Mouse (Mus musculus) left cerebral cortex, adult 18-20 months (tissue): Measurements from ENCODE around the gene Eps8. TPM values are rescaled to one million over a fixed set of nuclear protein-coding genes. Genes with fewer than 3 reads are reported as not detected.

Experiments used
- DNase-seq, 2 experiments: peaks; one replicate each; pipeline ENCODE4 v3.0.0; 2021 to 2022; ENCODE audit warnings: low spot score in 2 of 2, mixed read lengths in 1 of 2
- total RNA-seq, 2 experiments: library from RNA; stranded (reverse); gene quantifications; 2 replicates each; pipeline ENCODE4 v1.2.3; 2021

Gene Eps8
- total RNA-seq, 2 experiments from 2014 or later = 25.8 to 31.3 TPM

DNA sequence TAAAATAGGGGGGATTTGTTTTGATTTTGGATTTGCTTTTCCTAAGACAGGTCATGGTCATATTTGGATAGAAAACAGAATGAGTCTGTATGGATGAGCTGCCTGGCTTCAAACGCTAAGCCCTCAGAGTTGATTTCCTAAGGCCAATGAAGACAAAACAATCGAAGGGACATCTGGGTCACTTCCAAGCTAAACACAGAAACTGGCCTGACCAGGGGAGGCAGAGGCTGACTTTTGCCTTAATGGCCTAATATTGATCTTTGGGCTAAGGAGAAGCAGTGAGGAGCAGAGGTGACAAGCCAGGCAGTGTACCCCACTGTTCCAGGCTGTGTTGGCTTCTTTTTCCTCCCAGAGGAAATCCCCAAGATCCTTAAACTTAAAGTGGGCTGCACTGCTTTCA is 33.7 kb downstream of the Eps8 start:
- no peak for DNase-seq

DNA sequence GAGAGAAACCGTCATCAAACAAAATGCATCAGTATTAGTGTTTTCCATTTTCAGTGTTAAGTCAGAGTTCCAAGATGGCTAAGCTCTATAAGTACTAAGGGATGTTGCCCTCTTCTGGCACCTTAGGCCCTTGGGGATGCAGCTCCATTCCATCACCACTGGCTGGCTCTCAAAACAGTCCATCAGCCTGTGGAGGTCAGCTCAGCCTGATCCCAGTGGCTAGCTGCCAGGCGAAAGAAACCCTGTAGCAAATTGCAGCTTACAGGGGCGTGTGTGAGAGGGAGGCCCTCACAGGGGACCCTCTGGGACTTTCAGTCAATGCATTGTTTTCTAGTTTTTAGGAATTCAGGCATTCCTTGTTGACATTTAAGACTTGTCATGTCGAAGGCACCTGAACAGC is 40.8 kb downstream of the Eps8 start:
- no peak for DNase-seq

DNA sequence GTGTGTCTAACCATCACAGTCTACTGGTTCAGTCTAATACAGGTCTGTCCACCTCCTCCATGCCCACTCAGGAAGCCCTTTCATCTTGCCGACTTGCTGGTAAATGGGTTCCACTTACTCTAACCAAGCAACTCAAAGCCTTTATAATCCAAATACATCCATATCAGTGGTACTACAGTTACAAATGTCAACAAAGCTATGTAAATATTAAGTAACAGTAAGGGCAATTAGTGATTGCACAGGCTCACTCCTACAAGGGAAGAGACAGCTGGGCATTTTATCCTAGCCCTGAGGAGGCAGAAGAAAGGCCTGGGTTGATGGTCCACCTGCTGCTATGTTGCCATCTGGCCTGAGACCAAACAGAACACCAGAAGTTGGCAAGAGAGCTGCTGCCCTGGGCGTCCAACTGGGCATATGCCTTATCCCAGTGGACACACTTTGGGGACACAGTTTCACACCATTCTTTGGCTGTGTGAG is 42.6 kb downstream of the Eps8 start:
- DNase-seq = no peak

DNA sequence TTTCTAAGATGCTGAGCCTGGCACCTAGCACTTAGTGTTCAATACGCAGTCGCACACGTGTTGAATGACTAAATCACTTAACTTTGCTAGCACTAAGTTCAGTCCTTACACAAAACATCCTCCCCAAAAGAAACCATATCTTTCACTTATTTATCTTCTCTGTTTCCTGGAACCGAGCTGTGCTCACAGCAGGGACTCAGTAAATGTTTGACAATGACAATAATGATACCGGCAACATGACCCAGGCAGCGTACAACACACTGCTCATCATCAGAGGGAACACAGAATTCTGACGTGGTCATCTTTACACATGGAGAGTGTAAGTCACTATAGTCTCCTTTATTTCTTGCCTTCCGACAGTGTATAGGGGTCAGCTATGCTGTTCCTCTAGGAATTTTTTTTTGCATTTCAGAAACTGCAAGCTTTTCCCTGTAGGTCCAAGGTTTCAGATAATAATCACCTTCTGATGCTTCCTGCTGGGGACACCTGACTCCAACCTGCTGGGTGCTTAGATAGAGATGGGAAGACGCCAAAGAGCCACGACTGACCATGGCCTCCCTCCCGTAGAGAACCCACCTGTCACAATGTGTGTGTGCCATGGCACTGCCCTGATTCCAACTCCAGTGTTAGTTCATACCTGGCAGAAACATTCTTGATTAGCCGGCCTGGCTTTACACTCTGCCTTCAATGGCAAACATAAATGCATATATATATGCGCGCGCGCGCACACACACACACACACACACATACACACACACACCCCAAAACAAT is 46.3 kb downstream of the Eps8 start:
- no peak for DNase-seq

DNA sequence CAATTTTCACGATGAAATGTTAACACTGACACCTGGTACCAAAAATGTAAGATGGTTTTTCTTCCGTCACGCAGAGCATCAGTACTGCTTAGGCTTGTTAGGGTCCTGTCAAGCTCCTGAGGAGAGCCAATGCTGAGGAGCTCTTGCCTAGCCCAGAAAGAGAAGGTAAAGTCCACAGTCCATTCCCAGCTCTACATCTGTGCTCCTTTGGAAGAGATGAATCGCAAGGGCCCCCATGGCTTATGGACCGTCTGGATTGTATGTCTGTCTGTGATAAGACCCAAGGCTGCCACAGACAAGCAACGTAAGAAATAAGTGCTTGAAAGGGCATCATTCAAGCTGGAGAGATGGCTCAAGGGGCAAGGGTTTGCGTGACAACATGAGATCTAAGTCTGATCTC is 48.1 kb downstream of the Eps8 start:
- no peak for DNase-seq

DNA sequence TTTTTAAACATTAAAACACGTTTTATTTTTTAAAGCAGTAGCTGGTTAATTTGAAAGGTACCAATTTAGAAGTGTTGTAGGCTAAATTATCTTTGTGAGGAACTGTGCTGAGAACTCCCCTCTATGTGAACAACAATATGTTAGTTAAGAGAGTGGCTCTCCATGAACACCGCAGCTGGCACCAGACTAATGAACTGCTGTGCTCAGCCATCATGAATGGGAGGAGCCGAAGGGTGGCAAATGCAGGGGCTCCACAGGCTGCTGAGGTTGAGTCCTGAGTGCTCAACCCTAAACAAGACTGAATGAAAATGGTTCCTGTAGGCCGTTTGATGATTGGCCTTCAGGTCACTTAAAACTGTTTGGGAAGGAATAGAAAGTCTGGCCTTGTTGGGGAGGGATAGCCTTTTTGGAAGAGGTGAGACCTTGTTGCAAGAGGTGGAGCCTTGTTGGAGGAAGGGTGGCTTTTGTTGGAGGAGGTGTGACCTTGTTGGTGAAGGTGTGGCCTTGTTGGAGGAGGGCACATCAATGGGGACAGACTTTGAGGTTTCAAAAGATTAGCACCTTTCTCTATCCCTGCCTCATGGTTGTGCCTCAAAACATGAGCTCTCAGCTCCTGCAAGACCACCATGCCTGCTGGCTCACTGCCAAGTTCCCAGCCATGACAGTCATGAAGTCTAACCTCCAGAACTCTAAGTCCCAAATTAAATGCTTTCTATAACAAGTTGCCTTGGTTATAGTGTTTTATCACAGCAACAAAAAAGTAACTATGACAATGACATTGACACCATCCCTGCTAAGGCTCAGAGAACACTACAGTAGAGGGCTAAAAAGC is 50.0 kb downstream of the Eps8 start:
- no peak for DNase-seq

DNA sequence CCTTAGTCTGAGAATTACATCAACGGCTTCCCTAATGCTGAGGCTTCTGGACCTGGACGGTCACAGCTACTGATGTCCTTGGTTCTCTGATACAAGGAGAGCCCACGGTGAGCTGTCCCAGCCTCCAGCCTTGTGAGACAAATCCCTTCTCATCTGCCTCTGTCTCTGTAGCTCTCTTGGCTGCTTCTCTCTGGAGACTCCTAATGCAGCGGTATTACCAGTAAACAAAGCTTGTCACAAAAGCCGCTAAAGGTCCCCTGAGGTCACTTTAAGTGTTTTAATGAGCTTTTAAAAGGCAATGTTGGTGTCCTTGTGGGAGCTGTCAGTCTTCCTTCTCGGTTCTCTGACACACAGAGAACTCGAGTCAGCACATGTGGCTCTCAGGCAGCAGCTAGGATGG is 56.4 kb downstream of the Eps8 start:
- DNase-seq = no peak

DNA sequence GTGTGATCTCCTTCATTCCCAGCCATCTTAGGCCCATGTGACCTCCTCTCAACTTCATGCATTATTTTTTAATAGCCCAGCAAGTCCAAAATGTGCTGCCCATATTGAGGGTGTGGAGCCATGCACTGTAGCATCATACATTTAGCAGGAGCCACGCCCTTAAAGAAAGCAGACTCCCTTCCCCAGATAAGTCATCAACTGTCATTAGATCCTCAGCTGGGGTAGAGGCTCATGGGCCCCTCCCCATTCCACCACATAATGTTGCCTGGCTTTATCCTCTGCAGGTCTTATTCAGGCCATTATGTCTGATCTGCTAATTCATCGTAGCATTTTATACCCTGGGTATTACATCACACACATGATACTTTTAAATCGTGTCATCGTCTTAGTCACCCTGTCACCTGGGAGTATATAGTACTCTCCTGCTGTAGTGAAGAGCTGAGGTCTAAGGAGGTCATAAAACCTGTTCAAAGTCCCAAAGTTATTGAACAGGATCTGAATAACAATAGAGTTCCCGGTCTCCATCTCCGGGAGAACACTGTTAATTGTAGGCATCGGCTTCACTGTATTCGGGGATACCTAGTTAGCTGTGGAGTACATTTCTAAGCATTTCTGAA is 57.1 kb downstream of the Eps8 start:
- DNase-seq = no peak

DNA sequence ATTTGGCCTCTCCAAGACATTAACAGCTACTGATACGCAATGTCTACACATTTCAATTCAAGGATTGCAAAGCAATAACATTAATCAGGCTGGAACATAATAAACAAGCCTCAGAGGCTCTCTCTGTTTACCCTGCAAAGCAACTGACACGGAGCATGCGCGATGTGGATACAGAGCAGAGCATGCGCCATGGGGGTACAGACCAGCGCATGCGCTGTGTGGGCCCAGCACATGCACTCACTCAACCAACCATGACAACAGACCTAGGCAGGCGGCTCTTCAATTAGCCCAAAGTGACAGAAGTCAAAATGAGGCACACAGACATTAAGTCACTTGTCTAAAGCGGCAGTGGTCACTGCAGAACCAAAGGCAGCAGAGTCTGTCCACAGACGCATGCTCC is 62.1 kb downstream of the Eps8 start:
- no peak for DNase-seq

DNA sequence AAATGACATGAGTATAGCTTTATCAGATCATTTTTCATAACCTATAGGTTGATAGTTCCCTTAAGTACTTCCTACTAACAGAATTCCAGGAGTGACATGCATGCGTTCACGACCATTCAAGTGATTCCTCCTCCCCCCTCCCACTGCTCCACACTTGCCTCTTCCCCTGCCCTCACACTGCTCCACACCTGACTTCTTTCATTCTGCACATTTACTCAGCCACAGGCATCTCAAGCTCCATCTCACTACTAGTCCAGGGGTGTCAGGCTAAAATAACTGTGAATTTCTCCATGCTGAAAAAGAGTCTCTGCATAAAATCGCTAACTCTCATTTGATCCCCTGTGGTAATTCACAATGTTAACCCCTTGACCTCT is 65.4 kb downstream of the Eps8 start:
- no peak for DNase-seq

DNA sequence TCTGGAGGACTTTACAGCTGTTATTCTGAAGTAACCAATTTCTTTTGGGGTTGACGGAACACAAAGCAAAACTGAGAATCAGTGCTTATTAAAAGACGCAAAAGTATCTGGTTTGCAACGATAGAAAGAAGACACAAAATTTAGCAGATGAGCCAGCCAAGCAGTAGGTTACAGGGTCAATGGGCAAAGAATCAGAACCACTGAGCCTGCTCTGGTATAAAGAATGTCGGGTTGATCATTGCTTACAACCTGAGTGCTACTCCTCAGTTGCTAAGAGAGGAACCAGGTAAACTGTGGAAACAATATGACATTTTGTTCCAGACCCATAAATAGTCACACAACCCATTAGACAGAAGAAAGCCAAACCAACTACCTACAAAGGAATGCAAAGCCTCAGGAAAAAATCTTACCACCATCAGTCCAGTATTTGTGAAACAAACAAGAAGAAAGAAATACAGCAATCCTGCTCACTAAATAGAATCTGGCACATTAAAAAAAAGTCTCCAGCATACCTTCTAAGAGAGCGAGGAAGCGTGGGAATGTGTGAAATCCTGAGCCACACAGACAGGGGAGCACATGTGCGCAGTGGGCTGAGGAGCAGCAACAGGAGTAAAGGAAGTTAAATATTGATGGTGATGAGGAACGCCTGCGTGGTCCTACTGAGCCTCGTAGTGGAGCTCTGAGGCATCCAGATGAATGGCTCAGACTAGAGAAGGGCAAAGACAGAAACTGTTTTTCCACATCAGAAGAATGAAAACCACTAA is 66.0 kb downstream of the Eps8 start:
- peak; percentile 54 to 59 for DNase-seq

DNA sequence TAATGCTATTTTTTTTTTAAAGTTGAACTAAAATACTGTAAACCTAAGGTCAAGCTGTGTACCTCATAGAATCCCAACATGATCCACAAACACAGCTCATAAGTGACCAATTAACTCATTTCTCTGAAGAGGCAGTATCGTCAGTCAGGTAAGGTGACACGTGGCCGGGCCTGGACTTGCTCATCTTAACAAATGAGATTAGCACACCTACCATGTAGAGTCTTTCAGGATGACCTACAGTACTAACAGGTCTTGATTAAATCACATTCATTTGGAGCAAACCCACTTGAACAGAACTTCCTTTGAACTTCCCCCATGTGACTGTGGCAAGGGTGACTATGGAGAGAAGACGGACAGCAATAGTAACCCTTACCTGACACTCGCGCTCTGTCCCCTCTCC is 66.8 kb downstream of the Eps8 start:
- DNase-seq = no peak

DNA sequence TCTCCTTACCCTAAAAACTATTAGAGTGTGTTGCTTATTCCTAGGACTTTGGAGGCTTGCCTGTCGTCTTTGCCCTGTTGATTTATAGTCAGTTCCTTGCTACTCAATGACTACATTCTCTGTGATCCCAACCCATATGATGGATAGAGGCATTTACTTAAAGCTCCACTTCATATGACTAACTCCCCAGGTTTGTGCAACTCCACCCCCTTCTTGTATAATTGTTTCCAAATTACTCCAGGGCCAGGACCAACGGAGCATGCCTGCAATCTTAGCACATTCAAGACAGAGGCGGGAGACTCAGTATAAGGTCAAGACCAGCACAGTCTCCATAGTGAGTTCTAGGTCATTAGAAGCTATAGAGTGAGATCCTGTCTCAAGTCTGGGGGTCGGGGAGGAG is 69.4 kb downstream of the Eps8 start:
- DNase-seq = no peak

DNA sequence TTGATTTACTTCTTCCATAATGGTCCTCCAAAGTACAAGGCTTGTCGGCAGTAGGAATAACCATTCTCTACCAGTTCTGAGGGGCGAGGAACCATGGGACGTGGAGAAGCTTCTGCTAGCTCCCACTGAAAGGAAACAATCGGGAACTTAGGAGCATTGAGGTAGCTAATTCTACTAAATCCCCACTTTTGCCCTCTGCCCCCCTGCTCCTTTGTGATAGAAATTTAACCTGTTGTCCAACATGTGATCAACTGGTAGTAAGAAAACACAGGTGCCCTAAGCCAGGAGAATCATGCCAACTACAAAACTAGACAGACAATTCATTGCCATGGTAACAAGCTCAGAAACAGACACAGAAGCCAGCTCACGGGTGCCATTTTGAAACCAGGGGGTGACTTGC is 71.6 kb downstream of the Eps8 start:
- no peak for DNase-seq

DNA sequence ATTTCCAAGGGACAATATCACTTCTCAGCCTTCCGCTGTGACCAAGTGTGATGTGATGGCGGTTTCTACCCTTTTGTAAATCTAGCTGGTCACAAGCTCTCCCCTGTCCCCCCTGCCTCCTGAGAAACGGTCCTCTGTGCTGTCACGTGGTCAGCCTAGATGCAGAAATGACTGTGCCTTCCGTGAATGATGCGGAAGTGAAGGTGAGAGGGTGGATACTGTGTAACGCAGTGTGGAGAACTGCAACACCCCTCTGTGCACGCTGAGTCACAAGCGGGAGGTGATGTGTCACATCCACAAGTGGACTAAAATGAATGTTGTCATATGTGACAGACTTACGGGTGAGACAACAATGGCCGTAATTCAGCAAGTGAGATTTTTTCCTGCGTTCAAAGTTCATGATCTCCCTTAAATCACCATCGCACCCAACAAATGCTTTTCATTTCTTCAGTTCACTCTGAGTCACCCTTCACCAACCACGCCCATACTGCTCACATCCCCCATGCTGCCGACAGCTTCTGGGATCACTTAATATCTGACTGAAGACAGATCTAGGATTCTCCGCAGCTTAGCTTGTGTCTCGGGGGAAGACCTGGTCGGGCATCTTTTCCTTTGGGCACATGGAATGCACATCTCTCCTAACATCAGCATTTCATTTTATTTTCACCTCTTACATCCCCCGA is 72.3 kb downstream of the Eps8 start:
- no peak for DNase-seq

DNA sequence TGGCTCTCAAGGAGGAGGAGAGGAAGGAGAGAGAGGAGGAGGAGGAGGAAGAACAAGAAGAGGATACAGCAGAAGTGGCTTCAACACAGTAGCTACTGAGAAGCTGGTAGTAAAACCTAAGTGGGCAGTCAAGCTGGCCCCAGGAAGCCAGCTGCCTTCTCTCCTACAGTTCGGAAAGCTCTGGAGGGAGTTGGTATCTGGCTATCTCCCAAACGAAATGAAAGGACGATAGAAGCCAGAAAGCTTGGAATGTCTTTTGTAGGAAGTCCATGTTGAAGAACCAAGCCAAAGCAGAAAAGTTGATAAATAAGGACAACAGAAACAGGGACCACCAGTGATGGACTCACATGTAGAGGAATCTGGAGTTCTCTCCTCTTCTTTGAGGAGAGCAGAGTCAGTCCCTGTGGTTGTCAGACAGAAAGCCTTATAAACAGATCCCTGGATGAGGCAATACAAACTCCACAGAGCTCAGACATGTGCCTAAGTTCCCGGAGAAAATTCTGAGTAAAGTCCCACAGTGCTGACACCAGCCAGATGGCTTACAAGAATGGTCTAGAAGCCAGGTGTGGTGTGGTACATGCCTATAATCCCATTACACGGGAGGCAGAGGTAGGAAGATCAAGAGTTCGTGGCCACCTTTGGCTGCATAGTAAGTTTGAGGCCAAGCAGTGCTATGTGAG is 73.2 kb downstream of the Eps8 start:
- DNase-seq = no peak

DNA sequence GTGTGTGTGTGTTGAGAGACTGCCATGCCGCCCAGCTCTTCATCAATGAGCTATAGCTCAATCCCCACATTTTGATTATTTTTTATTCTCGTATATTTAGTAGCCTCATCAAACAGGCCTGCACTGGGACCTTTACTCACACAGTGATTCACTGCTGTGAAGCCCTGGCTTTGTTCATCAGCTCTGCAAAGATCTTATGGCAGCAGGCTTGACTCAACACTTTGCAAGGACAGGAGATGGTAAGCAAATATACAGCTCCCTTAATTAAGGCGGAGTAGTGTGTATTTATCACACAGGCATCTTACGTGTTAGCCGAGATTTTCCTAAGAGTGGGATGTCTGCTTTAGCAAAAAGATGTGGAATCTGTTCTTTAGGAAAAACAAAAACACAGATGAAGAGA is 74.2 kb downstream of the Eps8 start:
- no peak for DNase-seq

DNA sequence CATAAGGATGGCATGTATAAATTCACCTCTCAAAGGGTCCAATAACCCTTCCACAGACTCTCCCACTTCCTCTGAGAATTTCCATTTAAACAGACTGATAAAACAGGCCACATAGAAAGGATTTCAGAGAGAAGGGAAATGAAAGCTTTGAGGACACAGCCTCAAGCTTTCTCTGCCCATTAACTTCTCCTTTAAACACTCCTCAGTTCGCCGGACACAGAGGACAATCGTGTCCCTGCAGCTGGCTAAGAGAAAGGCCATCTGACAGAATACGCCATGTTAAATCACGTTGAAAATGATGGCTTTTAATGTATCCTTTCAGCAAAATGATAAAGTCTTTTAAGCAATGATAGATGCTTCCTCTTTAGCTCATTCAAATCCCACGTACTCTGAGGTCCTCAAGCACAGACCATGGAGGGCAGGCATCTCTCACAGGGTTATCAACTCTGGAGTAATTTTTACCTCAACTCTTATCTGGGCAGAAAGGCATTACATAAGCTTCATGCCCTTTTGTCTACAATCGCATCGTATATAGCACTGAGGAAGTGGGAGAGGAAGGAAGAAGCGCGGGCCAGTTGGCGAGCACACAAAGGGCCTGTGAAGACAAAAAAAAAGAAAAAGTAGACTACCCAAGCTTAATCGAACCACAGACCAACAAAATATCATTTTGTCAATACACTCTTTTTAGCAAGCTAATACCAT is 77.9 kb downstream of the Eps8 start:
- DNase-seq = no peak

DNA sequence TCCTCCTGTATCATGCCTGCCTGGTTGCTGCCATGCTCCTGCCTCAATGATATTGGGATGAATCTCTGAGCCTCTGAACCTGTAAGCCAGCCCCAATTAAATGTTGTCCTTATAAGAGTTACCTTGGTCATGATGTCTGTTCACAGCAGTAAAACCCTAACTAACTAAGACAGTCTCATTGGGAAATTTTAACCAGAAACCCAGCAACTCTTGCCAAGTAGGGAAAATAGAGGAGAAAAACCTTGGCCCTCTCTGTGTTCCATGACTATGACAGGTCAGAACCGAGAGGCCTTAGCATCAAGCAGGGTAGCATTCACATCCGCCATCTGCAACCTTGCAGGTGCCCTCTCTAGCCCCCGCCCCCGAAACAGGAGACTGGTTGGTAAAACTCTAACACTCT is 78.6 kb downstream of the Eps8 start:
- no peak for DNase-seq

DNA sequence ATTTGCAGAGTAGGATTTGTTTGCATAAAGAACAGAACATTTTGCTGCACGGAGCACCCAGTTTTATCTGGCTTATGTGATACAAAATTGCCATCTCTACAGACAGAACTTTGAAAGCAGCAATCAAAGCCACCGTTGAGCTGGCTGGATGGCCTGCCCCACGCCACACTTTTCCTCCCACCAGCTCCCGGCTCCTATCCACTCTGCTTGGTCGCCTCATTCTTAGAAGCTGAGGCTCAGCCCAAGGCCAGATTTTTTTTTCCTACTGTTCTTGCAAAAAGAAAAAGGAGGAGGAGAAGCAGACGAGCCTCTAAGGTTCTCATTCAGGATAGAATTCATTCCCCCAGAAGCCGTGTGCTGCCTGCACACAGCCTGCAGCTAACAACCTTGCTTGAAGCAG is 80.8 kb downstream of the Eps8 start:
- DNase-seq = no peak
